Mouse (Mus musculus) stomach, postnatal 0 days (tissue): ENCODE data around the gene Mkln1.

Experiments
- CTCF ChIP-seq: IDR thresholded peaks from 2 replicates; pipeline ENCODE4 v1.5.1; 2016; ENCODE audit warnings: antibody characterized with exemption, low read depth, mild to moderate bottlenecking, moderate library complexity
- EP300 ChIP-seq: optimal IDR thresholded peaks from 2 replicates; pipeline ENCODE3; 2016; ENCODE audit warnings: antibody characterized with exemption

- no peak for TF ChIP-seq CTCF
- no peak for TF ChIP-seq EP300
These were observed 126.1 kb downstream of the Mkln1 start for GRCm38 (mm10) chr6:31524647-31525046.
